Mouse (Mus musculus) Muller cell, postnatal 12 days (primary cell): Measurements from ENCODE around the gene Kdm1b.

ENCODE experiments used
- DNase-seq: peaks from one replicate; pipeline ENCODE4 v3.0.0-alpha.2; 2015; ENCODE audit errors: inconsistent ontology term

Kdm1b gene

GRCm38 (mm10) chr13:47106580-47106888 lies 63.2 kb downstream of the Kdm1b start:
- no peak for DNase-seq

GRCm38 (mm10) chr13:47109239-47109638 lies 65.9 kb downstream of the Kdm1b start:
- DNase-seq = no peak

GRCm38 (mm10) chr13:47111185-47111584 lies 67.9 kb downstream of the Kdm1b start:
- DNase-seq = no peak

GRCm38 (mm10) chr13:47112056-47112455 lies 68.8 kb downstream of the Kdm1b start:
- DNase-seq = no peak

- DNase-seq = no peak
These were observed 69.6 kb downstream of the Kdm1b start for GRCm38 (mm10) chr13:47112924-47113323.

GRCm38 (mm10) chr13:47116000-47116399 lies 72.7 kb downstream of the Kdm1b start:
- no peak for DNase-seq

GRCm38 (mm10) chr13:47121333-47121889 lies 78.1 kb downstream of the Kdm1b start:
- peak; percentile 14 for DNase-seq

- peak; percentile 66 for DNase-seq
These were observed 79.5 kb downstream of the Kdm1b start, which contains the start of gene Rnf144b for GRCm38 (mm10) chr13:47122537-47123430. TSS of gene Rnf144b (plus strand) at chr13:47122656.

GRCm38 (mm10) chr13:47124449-47124848 lies 81.2 kb downstream of the Kdm1b start:
- DNase-seq = no peak

GRCm38 (mm10) chr13:47124986-47125385 lies 81.7 kb downstream of the Kdm1b start:
- DNase-seq = no peak

- DNase-seq = peak; percentile 73
These were observed 82.3 kb downstream of the Kdm1b start for GRCm38 (mm10) chr13:47125595-47125994.

- no peak for DNase-seq
These were observed 85.8 kb downstream of the Kdm1b start for GRCm38 (mm10) chr13:47129090-47129489.

- no peak for DNase-seq
These were observed 89.8 kb downstream of the Kdm1b start for GRCm38 (mm10) chr13:47133058-47133457.

GRCm38 (mm10) chr13:47134836-47135235 lies 91.5 kb downstream of the Kdm1b start:
- DNase-seq = no peak
